ENCODE assay signal across 21 mouse cellular contexts in the genomic region with DNA sequence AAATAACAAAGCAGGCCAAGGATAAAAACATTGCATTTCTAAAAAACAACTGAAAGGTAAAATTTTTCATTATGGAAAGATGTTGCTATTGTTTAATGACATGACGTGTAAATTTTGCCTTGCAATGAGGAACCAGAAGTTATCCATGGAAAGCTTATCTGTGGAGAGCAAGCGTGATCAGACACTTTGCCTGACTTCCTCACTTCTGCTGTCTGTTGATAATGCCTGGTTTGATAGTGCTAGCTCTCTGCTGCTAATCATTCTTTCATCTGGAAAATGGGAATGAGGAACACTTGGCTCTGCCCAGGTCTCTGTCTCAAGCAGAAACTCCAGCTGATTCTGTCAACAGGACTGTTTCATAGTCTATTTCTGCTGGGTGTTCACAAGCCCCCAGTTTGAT. TPM values are rescaled to one million over a fixed set of nuclear protein-coding genes. Genes with fewer than 3 reads are reported as not detected.
"Had no signal": no experiment of that assay in that cellular context is flagged by ENCODE, and none has a peak within 500 bp of the region (broad histone marks: within the 10 kb centered on the region; RNA-seq: fewer than 3 reads in every experiment).

No protein-coding gene starts in this region.

- H3K27me3 ChIP-seq: midbrain, embryonic 12.5 days; neural tube, embryonic 13.5 days; neural tube, embryonic 15.5 days; stomach, embryonic 15.5 days had no signal

- H3K4me3 ChIP-seq: midbrain, embryonic 10.5 days; midbrain, embryonic 12.5 days; myocyte; neural tube, embryonic 13.5 days; neural tube, embryonic 15.5 days; stomach, embryonic 15.5 days had no signal

- H3K4me1 ChIP-seq: midbrain, embryonic 10.5 days; midbrain, embryonic 12.5 days; neural tube, embryonic 13.5 days; neural tube, embryonic 15.5 days; stomach, embryonic 15.5 days had no signal

- ATAC-seq: midbrain, embryonic 16.5 days had no signal

- DNase-seq: lung, adult 18-20 months; lung, embryonic 14.5 days; lung, postnatal 10 days; lung, postnatal 4 days; midbrain, embryonic 14.5 days; retina, postnatal 1 day; right cerebral cortex, adult 18-20 months; right cerebral cortex, postnatal 25 days; right cerebral cortex, postnatal 4 days; spleen, adult 18-20 months; thymus, adult 2 months; thymus, postnatal 25 days; thymus, postnatal 4 days had no signal

- H3K9me3 ChIP-seq: midbrain, embryonic 10.5 days; midbrain, embryonic 12.5 days; neural tube, embryonic 13.5 days; neural tube, embryonic 15.5 days; stomach, embryonic 15.5 days had no signal

- H3K9ac ChIP-seq: lung, embryonic 14.5 days; midbrain, embryonic 12.5 days; neural tube, embryonic 13.5 days; neural tube, embryonic 15.5 days; stomach, embryonic 15.5 days had no signal

- H3K27ac ChIP-seq: midbrain, embryonic 10.5 days; midbrain, embryonic 12.5 days; neural tube, embryonic 13.5 days; neural tube, embryonic 15.5 days; stomach, embryonic 15.5 days; stomach, postnatal 0 days had no signal

- H3K36me3 ChIP-seq: midbrain, embryonic 10.5 days; midbrain, embryonic 12.5 days; neural tube, embryonic 13.5 days; neural tube, embryonic 15.5 days; stomach, embryonic 15.5 days had no signal

- H3K4me2 ChIP-seq: lung, embryonic 14.5 days; midbrain, embryonic 12.5 days; neural tube, embryonic 13.5 days; neural tube, embryonic 15.5 days; stomach, embryonic 15.5 days had no signal

RNA-seq across cellular contexts. Expression of gene Gucy1a1, which starts 20.3 kb away (rescaled TPM):
- polyA plus RNA-seq: myocyte had no signal
